Mouse (Mus musculus): ENCODE measurements at regions not wholly inside any gene's neighbourhood (a gene's known extent, or its start where the extent isn't known, plus 50 kb on each side); places are given as distances from the start of the nearest gene placed in this dataset.

- Histone ChIP-seq H3K27ac (replicated peaks) (no peak overlapping the region), H3K27me3 (replicated peaks; ENCODE audit: low read depth, poor library complexity, severe bottlenecking) (0 out of 2 replicates have a peak, but pooled peaks cover 6% of the 10 kb centered on the region), H3K9me3 (no peaks in the 10 kb centered on the region), H3K4me1 (no peaks in the 10 kb centered on the region), H3K4me3 (no peak overlapping the region), H3K36me3 (replicated peaks) (no peaks in the 10 kb centered on the region)
- DNase-seq (ENCODE audit: low spot score), result no peak
- 89% methylated on average over 9 of the region's 9 CpGs for WGBS
These were observed 67.8 kb downstream of the Nkx6-1 start for GRCm38 (mm10) chr5:101596996-101597395.

GRCm38 (mm10) chr5:101591236-101591635 lies 73.6 kb downstream of the Nkx6-1 start:
- WGBS, result 76% methylated on average over 5 of the region's 5 CpGs
- DNase-seq (ENCODE audit: low spot score), result no peak
- no peaks in the 10 kb centered on the region for H3K9me3 ChIP-seq
- no peak overlapping the region for H3K27ac ChIP-seq (replicated peaks)
- peaks cover 10% of the 10 kb centered on the region; the same call in 1 of the 2 replicates for H3K4me1 ChIP-seq
- no peak overlapping the region for H3K4me3 ChIP-seq
- no peaks in the 10 kb centered on the region for H3K36me3 ChIP-seq (replicated peaks)
- H3K27me3 ChIP-seq (replicated peaks; ENCODE audit: low read depth, poor library complexity, severe bottlenecking), result no peaks in the 10 kb centered on the region

DNA sequence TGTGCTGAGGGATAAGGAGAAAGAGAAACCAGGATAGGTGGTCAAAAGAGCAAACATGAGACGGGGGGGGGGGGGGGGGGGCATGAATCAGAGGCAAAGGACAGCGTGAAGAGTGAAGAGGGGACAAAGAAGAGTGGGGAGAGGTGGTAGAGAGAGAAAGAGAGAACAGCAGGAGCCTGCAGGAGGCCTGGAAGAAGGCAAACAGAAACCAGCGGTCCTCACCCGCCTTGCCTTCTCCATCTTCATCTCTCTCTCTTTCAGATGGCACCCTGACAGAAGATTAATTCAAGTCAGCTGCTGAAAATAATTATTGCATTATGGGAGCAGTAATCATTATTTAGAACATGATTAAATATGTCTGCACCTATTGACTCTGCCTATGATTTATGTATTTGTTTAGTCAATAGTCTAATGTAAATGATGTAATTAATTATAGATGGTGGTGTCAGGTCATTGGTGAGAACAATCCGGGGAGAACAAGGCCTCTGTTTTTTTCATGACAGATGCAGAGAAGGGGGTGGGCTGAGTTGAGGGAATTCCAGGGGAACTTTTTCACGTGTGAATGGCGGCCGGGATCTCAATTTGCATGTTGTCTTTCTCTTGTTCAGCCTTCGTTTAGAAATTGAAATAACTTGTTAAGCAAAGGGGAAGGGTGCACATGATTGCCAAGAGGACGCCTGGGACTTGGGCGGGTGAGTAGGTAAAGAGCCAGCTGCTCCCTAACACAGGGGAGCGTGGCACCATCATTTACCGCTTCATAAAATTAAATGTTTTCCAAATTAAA lies 74.3 kb downstream of the Nkx6-1 start:
- 59% methylated on average over 13 of the region's 13 CpGs for WGBS
- DNase-seq (ENCODE audit: low spot score), result no peak
- Histone ChIP-seq H3K36me3 (replicated peaks) (no peaks in the 10 kb centered on the region), H3K27me3 (replicated peaks; ENCODE audit: low read depth, poor library complexity, severe bottlenecking) (no peaks in the 10 kb centered on the region), H3K27ac (replicated peaks) (no peak overlapping the region), H3K4me3 (no peak overlapping the region), H3K9me3 (no peaks in the 10 kb centered on the region), H3K4me1 (peaks cover 10% of the 10 kb centered on the region; the same call in 1 of the 2 replicates)

DNA sequence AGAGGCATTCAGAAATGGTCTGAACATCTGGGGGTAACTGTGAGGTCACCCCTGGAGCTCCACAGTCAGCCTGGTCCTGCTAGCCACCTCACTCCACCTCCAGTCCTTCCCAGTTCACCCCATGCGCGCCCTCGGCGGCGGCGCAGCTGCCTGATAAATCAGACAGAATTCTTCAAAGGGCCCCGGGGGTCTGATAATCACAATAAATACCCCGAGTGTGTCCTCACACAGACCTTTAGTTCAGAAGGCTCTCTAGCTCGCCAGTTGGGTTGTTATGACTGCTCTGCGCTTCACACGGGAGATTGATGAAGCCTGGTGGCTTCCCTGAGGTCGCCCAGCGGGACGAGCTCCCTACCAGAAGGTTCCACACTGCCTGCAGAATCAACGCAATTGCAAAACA lies 91.8 kb downstream of the Nkx6-1 start:
- no peaks in the 10 kb centered on the region for H3K9me3 ChIP-seq
- H3K4me1 ChIP-seq, result no peaks in the 10 kb centered on the region
- no peak for DNase-seq (ENCODE audit: low spot score)
- 81% methylated on average over 15 of the region's 15 CpGs for WGBS
- H3K27ac ChIP-seq (replicated peaks), result no peak overlapping the region
- no peaks in the 10 kb centered on the region for H3K36me3 ChIP-seq (replicated peaks)
- peaks cover 17% of the 10 kb centered on the region for H3K27me3 ChIP-seq (replicated peaks; ENCODE audit: low read depth, poor library complexity, severe bottlenecking)
- H3K4me3 ChIP-seq, result no peak overlapping the region

DNA sequence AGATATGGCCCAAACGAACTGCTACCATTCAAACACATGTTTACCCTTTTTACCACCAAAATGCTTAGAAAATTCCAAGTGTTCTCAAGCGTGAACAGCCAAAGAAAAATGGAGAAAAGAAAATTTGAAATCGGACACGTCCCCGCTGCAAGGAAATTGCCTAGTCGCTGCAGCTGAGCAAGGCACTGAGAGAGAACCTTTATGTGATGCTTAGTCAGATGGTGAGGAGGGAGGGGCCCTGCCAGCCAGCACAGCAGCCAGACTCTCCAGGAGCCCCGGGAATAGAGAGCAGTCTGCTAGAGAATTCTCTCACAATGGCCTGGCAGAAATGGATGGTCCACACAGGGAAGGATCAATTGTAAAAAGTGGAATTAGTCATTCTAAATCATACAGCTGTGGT lies 99.0 kb downstream of the Nkx6-1 start:
- H3K9me3 ChIP-seq, result no peaks in the 10 kb centered on the region
- 34% methylated on average over 7 of the region's 7 CpGs for WGBS
- no peaks in the 10 kb centered on the region for H3K27me3 ChIP-seq (replicated peaks; ENCODE audit: low read depth, poor library complexity, severe bottlenecking)
- peak; percentile 28 for DNase-seq (ENCODE audit: low spot score)
- no peak overlapping the region for H3K27ac ChIP-seq (replicated peaks)
- no peak overlapping the region for H3K4me3 ChIP-seq
- H3K36me3 ChIP-seq (replicated peaks), result no peaks in the 10 kb centered on the region
- 0 out of 2 replicates have a peak, but pooled peaks cover 2% of the 10 kb centered on the region for H3K4me1 ChIP-seq

DNA sequence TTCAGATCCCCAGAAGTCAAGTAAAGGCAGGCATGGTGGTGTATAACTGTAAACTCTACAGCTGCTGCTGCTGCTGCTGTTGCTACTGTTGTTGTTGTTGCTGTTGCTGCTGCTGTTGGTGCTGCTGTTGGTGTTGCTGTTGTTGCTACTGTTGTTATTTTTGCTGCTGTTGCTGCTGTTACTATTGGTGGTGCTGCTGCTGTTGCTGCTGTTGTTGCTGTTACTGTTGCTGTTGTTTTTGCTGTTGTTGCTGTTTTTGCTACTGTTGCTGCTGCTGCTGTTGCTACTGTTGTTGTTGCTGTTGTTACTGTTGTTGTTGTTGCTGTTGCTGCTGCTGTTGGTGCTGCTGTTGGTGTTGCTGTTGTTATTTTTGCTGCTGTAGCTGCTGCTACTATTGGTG lies 104.4 kb downstream of the Nkx6-1 start:
- no peak for DNase-seq (ENCODE audit: low spot score)
- Histone ChIP-seq H3K9me3 (no peaks in the 10 kb centered on the region), H3K27me3 (replicated peaks; ENCODE audit: low read depth, poor library complexity, severe bottlenecking) (no peaks in the 10 kb centered on the region)

DNA sequence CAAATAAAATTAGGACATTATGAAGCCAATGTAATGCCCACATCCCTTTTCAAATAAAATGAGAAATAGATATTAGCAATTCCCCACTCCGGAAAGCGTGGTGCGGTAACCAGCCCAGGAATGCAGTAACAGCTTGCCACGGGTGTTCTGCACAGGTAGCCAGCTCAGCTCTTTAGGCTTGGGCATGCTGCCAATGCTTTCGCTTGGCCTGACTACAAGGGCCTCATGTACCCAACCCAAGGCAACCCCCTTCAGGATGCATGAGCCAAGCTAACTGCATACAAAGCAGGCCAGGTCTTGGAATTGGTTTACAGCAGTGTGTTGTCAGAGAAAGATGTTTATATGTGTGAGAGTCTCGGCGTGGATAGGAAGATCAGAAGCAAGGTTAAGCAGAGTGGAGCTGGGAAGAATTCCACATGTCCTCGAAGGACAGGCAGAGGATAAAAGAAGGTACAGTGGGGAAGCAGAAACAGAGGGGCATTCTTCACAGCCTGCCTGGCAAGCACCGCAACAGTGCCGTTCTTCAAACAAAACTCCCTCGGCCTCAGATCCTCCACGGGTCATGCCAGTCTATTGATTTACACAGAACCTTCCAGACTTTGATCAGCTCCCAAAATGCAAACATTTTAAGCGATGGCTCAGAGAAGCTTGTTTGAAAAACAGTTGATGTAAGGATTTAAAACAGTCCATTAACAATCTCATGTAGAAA lies 106.4 kb downstream of the Nkx6-1 start:
- WGBS, result 85% methylated on average over 13 of the region's 13 CpGs
- no peaks in the 10 kb centered on the region for H3K36me3 ChIP-seq (replicated peaks)
- no peaks in the 10 kb centered on the region for H3K9me3 ChIP-seq
- no peak for DNase-seq (ENCODE audit: low spot score)
- H3K27me3 ChIP-seq (replicated peaks; ENCODE audit: low read depth, poor library complexity, severe bottlenecking), result no peaks in the 10 kb centered on the region
- no peaks in the 10 kb centered on the region for H3K4me1 ChIP-seq
- H3K27ac ChIP-seq (replicated peaks), result no peak overlapping the region
- H3K4me3 ChIP-seq, result no peak overlapping the region

More for the DNA sequence above, 104.4 kb downstream of the Nkx6-1 start:
- Histone ChIP-seq H3K36me3 (replicated peaks) (no peaks in the 10 kb centered on the region), H3K27ac (replicated peaks) (no peak overlapping the region), H3K4me1 (no peaks in the 10 kb centered on the region), H3K4me3 (no peak overlapping the region)

DNA sequence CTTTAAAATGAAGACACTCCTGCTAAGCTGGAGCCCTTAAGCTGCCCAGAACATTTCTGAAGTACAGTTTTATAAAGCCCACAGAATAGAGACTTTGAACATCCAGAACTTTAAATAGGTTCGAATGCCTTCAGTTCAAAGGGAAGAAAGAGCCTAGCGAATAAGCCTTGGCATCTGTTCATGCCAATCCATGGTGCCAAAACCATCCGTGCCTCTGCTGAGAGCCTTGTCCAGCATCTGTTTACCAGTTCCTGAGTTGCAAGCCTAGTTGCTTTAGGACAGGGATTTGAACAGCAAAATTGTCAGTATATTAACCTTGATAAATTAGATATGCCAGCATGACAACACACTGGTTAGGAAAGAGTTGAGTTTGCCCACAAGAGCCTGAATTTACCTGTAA lies 107.6 kb downstream of the Nkx6-1 start:
- Histone ChIP-seq H3K9me3 (no peaks in the 10 kb centered on the region), H3K4me1 (no peaks in the 10 kb centered on the region), H3K27me3 (replicated peaks; ENCODE audit: low read depth, poor library complexity, severe bottlenecking) (0 out of 2 replicates have a peak, but pooled peaks cover 4% of the 10 kb centered on the region), H3K36me3 (replicated peaks) (no peaks in the 10 kb centered on the region), H3K4me3 (no peak overlapping the region), H3K27ac (replicated peaks) (no peak overlapping the region)
- WGBS, result 87% methylated on average over 3 of the region's 3 CpGs
- DNase-seq (ENCODE audit: low spot score), result no peak

DNA sequence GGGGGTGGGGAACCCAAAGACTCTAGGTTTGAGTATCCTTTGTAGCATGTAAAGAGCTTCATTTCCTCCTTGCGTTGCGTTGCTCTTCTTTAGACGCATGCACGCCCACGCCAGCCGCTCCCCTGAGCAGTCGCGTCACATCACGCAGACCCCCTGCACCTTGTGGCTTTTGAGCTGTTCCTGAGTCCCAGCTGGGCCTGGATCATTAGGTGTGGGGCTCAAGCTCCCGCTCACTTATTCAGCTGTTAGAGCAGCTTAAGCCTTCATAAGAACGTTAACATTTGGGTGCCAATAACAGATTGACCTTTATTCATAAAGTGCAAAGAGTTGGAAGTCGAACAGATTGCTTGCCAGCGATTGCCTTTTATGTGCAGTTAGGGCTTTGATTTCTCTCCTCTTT lies 121.5 kb downstream of the Nkx6-1 start:
- H3K4me1 ChIP-seq, result peaks cover 20% of the 10 kb centered on the region
- no peaks in the 10 kb centered on the region for H3K36me3 ChIP-seq (replicated peaks)
- H3K27me3 ChIP-seq (replicated peaks; ENCODE audit: low read depth, poor library complexity, severe bottlenecking), result peaks cover 96% of the 10 kb centered on the region
- no peak overlapping the region for H3K27ac ChIP-seq (replicated peaks)
- no peak for DNase-seq (ENCODE audit: low spot score)
- WGBS, result 18% methylated on average over 13 of the region's 13 CpGs
- H3K9me3 ChIP-seq, result no peaks in the 10 kb centered on the region
- no peak overlapping the region for H3K4me3 ChIP-seq

DNA sequence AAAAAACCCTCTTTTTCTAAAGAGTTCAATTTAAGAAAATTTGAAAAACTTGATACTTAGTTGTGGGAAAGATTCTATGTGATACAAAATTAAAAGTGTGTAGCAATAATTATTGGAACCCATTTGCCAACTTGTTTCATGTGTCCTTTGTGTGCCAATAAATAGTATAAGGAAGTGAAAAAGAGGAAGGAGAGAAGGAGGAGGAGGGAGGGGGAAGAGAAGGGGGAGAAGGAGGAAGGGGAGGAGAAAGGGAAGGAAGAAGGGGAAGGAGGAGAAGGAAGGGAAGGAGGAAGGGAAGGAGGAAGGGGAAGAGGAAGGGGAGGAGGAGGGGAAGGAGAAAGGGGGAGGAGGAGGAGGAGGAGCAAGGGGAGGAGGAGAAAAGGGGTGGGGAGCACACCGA lies 125.0 kb downstream of the Nkx6-1 start:
- WGBS, result 40% methylated on average over 1 of the region's 1 CpGs
- Histone ChIP-seq H3K9me3 (no peaks in the 10 kb centered on the region), H3K27me3 (replicated peaks; ENCODE audit: low read depth, poor library complexity, severe bottlenecking) (peaks cover 98% of the 10 kb centered on the region), H3K4me1 (peaks cover 31% of the 10 kb centered on the region), H3K4me3 (no peak overlapping the region), H3K36me3 (replicated peaks) (no peaks in the 10 kb centered on the region), H3K27ac (replicated peaks) (no peak overlapping the region)
- no peak for DNase-seq (ENCODE audit: low spot score)

DNA sequence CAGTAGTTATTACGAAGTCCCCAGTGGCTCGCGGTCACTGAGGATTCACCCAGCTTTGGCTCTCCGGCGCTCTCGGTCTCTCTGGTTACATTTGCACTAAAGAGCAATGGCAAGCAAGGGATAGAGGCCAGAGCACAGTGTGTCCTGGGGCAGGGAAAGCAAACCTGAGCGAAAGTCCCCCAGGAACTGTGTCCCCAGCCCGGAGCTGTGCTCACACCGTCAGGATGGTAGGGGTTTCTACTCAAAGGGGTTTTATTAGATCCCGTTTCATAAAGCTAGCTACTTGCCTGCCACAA lies 125.6 kb downstream of the Nkx6-1 start:
- 4% methylated on average over 10 of the region's 10 CpGs for WGBS
- Histone ChIP-seq H3K36me3 (replicated peaks) (no peaks in the 10 kb centered on the region), H3K4me3 (peak overlapping the region; percentile 35; the same call in 1 of the 2 replicates), H3K9me3 (no peaks in the 10 kb centered on the region), H3K4me1 (peaks cover 31% of the 10 kb centered on the region), H3K27me3 (replicated peaks; ENCODE audit: low read depth, poor library complexity, severe bottlenecking) (peaks cover 98% of the 10 kb centered on the region), H3K27ac (replicated peaks) (no peak overlapping the region)
- peak; percentile 34 for DNase-seq (ENCODE audit: low spot score)

- H3K27me3 ChIP-seq (replicated peaks; ENCODE audit: low read depth, poor library complexity, severe bottlenecking), result peaks cover 98% of the 10 kb centered on the region
These were observed 126.2 kb downstream of the Nkx6-1 start for GRCm38 (mm10) chr5:101538410-101539253.

More at GRCm38 (mm10) chr5:101538410-101539253, 126.2 kb downstream of the Nkx6-1 start:
- WGBS, result 2% methylated on average over 24 of the region's 24 CpGs
- H3K27ac ChIP-seq (replicated peaks), result no peak overlapping the region
- peak overlapping the region; percentile 40 for H3K4me3 ChIP-seq
- no peaks in the 10 kb centered on the region for H3K36me3 ChIP-seq (replicated peaks)
- DNase-seq (ENCODE audit: low spot score), result peak; percentile 42
- peaks cover 27% of the 10 kb centered on the region for H3K4me1 ChIP-seq
- H3K9me3 ChIP-seq, result no peaks in the 10 kb centered on the region
